Mouse (Mus musculus) kidney, postnatal 10 days (tissue): ENCODE results near the gene Nckipsd.

ENCODE experiments used
- DNase-seq: peaks from one replicate; pipeline ENCODE4 v3.0.0; 2021; ENCODE audit warnings: mixed read lengths

Gene Nckipsd

DNA sequence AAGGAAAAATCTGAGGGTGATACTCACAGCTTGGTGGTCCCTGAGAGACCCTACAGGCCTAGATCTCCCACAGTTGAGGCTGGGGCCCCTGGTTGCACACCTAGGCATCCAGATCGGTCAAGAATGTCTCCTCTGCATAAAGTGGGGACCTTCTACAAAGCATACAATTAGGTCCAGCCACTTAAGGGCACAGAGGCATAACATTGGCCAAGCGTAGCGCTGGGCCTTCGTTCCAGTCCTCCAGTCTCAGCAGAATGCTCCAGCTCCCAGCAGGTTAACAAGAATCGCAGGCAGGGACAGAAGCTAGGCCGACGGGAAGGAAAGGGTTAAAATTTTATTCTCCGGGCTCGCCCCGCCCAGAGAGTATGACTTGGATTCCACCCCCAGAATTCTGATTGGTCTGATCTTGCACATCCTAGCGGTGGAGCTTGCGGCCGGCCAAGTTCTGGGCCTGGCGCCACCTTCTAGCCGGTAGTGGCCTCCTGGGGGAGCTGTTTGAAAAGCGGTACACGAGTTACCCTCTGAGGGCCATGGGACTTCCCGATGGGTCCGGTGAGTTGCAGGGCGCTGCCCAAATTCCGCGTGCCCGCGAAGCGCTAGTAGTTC, 45.6 kb downstream of the Nckipsd start:
- DNase-seq, result peak; percentile 93

- peak; percentile 91 for DNase-seq
These were observed 46.1 kb downstream of the Nckipsd start for GRCm38 (mm10) chr9:108854241-108854696.

GRCm38 (mm10) chr9:108855335-108855734, 47.2 kb downstream of the Nckipsd start:
- DNase-seq, result peak; percentile 34

DNA sequence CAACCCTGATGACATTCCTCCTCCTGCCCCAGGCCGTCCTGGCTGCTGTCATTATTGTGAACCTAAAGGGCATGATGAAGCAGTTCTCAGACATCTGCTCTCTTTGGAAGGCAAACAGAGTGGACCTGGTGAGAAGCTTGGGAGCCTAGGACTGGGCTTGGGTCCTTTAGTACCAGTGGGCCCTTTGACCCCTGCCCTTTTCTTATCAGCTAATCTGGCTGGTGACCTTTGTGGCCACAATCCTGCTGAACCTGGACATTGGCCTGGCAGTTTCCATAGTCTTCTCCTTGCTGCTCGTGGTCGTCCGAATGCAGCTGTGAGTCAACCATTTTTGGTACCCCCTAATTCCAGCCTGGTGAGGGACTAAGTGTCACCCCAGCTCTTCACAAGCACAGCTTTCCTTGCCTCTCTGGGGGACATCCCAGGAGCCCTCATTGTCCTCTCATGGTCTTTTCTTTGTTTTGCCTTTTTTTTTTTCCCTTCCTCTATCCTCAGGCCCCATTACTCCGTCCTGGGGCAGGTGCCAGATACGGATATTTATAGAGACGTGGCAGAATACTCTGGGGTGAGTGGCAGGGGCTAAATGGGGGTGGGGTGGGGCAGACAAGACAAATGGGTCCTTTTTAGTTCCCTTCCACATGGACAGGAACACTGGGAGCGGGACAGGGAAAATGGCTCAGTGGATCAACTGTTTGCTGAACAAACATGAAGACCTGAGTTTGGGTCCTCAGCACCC, 50.8 kb downstream of the Nckipsd start:
- no peak for DNase-seq
